Mouse (Mus musculus): ENCODE data around the gene Iqcf5.
A peak's percentile ranks its signal among the peaks of the same experiment; 100 is the strongest.
"Not testable (repeated sequence)": the region's sequence is repeated elsewhere in the genome, so short reads cannot be mapped to it uniquely, and the experiment has no call there.

Iqcf5 gene

DNA sequence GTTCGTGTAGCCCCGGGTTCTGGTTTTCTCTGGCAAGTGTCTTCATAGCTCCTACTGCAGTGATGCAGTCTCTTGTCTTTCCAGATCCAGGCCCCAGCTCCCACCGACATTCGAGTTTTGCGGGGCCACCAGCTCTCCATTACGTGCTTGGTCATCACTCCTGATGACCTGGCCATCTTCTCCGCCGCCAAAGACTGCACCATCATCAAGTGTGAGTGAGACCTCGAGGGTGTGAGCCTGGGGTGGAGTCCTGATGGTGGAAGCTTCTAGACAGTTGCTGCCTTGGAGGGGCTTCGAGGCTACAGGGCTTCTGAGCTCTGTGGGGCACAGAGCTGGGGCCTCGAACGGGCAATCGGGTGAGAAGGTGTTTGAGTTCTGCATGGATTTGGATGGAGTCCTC is 32.7 kb upstream of the Iqcf5 start:
- no peak for DNase-seq (ENCODE audit: low spot score)

DNA sequence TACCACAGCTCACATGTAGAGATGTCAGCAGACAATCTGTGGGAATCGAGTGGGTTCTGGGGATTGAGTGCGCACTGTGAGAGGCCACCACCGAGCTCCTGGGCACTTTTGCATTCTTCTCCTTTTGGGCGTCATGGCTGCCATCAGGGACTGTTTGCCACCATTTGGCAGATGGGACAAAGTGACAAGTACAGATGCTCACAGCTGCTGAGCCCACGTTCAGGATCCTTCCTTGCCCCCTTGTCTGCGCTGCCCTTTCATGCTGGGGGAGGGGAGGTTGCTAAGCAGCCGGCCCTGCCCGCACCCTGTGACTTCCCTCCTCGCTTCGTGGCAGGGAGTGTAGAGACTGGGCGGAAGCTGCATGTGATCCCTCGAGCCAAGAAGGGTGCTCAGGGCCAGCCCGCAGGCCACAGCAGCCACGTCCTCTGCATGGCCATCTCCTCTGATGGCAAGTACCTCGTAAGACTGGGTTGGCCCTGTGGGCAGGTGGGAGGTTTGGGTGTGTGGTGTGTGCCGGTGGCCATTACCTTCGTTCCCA is 31.7 kb upstream of the Iqcf5 start:
- no peak for DNase-seq (ENCODE audit: low spot score)

DNA sequence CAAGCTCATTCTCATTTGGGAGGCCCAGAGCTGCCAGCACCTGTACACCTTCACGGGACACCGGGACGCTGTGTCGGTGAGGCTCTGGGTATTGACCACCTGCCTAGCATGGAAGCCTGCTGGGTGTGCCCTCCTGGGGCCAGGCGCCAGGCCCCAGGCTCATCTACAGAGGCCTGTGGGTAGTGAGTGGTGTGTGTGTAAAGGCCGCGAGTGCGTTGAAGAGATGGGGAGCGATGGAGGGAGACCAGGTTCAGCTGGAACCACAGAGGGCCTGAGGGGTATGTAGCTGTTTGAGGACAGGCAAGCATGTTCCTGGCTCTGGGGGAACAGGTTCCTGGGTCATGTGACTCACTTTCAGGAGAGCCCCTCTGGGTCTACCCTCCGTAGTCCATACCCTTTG is 31.2 kb upstream of the Iqcf5 start:
- DNase-seq (ENCODE audit: low spot score), result no peak

DNA sequence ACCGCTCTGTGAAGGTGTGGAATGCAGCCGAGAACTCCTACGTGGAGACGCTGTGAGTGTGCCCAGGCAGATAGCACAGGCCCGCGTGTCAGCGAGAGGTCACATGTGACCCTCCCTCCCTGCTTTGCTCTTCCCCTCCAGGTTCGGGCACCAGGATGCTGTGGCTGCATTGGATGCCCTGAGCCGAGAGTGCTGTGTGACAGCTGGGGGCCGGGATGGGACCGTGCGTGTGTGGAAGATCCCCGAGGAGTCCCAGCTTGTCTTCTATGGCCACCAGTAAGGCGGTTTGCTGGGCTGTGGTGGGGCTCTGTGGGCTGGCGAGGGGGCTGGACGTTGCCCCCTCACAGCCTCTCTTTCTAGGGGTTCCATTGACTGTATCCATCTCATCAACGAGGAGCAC is 30.8 kb upstream of the Iqcf5 start:
- no peak for DNase-seq (ENCODE audit: low spot score)

GRCm38 (mm10) chr9:106485076-106485475 is 29.3 kb upstream of the Iqcf5 start:
- no peak for DNase-seq (ENCODE audit: low spot score)

DNA sequence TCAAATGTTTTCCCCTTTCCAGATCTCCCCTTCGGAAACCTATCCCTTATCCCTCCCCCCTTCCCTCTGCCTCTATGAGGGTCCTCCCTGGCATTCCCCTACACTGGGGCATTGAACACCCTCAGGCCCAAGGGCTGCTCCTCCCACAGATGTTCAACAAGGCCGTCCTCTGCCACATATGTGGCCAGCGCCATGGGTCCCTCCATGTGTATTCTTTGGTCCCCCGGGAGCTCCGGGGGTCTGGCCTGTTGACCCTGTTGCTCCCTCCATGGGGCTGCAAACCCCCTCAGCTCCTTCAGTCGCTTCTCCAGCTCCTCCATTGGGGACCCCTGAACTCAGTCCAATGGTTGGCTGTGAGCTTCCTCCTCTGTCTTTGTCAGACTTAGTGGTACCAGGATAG is 26.8 kb upstream of the Iqcf5 start:
- not testable (repeated sequence) for DNase-seq (ENCODE audit: low spot score)

DNA sequence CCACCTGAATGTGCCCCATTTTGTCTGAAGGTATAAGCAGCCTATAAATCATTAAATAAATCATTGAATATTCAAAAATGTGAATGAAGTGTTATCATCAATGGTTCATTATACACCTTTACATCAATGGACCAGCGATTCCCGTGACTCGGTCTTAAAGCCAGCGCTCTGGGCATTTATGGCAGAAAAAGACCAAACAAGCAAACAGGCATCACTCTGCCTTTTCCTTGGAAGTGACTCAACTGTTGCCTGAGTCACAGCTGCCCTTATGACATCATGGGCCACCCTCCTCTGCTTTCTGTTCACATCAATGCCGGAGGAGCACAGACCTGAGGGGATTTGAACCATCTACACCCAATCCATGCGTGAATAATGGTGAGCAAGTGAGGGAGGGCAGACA is 14.7 kb upstream of the Iqcf5 start, which contains the start of gene Iqcf1:
TSS of gene Iqcf1 (plus strand) at position 301 of the 400 bp plus-strand sequence.
- DNase-seq (ENCODE audit: low spot score), result no peak

GRCm38 (mm10) chr9:106501846-106502245 is 12.5 kb upstream of the Iqcf5 start:
- DNase-seq (ENCODE audit: low spot score), result no peak

- DNase-seq (ENCODE audit: low spot score), result no peak
Observed at GRCm38 (mm10) chr9:106504246-106504645, 10.1 kb upstream of the Iqcf5 start.

GRCm38 (mm10) chr9:106509356-106509755 is 5.0 kb upstream of the Iqcf5 start:
- no peak for DNase-seq (ENCODE audit: low spot score)

DNA sequence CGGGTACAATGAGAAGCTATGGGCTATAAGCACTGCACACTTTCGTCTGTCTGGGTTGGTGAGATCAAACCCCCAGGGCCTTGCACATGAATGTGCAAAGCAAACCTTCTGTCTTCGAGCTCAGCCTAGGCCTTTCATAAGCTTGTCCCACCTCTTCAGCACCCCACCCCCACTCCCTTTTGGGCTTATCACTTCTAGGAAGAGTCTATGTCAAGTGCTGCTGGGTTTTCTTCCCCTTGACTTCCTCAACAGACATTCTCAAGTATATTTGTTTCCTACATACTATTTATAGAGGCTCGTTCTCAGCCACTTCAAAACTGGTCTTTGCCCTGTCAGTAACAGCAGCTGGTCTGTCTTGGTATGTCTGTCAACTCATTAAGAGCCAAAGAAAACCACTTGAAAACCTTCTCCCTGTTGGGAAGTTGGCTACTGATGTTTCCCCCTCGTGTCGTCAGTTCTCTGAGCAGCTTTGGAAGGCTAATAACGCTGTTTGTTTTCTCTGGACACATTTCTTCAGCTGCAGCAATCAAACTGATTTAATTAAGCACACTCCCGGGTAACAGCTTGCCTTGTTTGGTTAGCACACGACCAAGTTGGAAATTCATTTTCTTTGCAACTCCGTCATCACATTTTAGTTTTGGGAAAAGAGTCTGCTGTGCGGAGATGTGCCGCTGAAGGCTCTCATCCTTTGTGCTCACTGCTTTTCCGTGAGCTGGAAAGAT is 1.5 kb upstream of the Iqcf5 start:
- DNase-seq (ENCODE audit: low spot score), result no peak

DNA sequence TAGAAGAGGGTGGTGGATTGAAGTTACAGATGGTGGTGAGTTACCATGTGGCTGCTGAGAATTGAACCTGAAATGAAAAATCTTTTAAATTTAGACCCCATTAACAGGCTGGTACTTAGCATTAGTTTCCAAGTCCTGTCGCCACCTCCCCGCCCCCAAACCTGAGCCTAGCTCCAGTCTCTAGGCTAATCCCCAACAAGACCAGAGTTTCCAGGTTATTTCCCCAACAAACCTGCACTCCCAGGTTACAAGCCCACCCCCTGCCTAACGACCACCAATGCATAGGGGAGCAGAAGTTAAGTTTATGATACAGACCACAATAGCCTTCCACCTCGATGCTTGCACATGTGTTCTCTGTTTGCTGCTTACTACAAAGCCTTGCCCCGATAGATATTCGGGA is 807 bp upstream of the Iqcf5 start:
- no peak for DNase-seq (ENCODE audit: low spot score)

DNA sequence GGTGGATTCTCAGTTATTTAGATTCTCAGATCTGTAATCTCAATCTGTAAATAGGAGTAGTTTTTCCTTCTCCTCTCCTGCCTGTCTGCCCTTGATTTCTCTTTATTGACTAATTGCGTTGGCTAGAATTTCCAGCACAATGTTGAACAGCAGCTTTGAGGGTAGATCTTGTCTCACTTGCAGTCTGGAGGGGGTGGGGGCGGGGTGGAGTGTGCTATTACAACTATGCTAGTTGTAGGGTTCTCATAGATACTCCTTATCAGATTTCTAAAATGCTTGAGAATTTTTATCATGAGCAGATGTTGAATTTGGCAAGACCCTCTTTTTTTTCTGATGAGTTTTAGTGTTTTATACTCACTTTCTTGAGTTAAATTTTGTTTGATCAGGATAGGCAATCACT is 5.1 kb downstream of the Iqcf5 start:
- DNase-seq (ENCODE audit: low spot score), result no peak

- DNase-seq (ENCODE audit: low spot score), result no peak
Observed at GRCm38 (mm10) chr9:106519909-106520308, 5.5 kb downstream of the Iqcf5 start.

- peak; percentile 16 for DNase-seq (ENCODE audit: low spot score)
Observed at GRCm38 (mm10) chr9:106531833-106532232, 17.5 kb downstream of the Iqcf5 start.

DNA sequence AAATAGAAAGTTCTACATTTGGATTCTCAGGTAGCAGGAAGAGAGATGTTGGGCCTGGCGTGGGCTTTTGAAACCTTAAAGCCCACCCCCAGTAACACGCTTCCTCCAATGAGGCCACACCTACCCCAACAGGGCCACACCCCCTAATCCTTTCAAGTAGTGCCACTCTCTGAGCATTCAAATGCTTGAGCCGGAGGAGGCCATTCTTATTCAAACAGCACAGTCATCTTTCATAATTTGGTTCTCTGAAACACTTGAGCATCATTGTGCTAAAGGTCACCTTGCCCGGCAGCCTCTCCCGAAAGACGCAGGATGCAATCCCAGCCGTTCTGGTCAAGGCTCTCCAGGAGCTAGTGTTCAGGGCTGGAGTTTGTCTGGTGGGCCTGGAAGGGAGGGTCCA is 19.9 kb downstream of the Iqcf5 start:
- no peak for DNase-seq (ENCODE audit: low spot score)

GRCm38 (mm10) chr9:106534975-106535374 is 20.6 kb downstream of the Iqcf5 start:
- no peak for DNase-seq (ENCODE audit: low spot score)

GRCm38 (mm10) chr9:106561531-106561930 is 47.2 kb downstream of the Iqcf5 start, which contains the start of gene Iqcf3:
Gene Iqcf3 (minus strand): TSS chr9:106561631.
- no peak for DNase-seq (ENCODE audit: low spot score)

DNA sequence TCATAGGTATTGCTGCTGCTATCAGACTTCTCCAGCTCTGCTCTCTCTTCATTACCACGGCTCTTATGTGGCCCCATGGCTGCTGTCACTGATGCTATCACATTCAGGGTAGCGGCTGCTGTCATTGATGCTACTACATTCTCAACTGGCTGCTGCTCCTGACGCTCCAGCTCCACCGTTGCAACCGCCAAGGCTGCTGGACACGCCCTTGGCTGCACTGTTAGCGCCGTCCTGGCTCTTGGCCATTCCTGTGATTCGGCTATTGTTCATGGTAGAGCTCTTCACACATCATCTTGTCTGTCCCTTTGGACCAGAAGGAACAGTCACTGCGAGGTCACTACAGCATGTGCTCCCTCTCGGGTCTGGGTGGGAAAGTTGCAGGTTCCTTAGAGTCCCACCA is 47.9 kb downstream of the Iqcf5 start:
- no peak for DNase-seq (ENCODE audit: low spot score)

- no peak for DNase-seq (ENCODE audit: low spot score)
Observed at GRCm38 (mm10) chr9:106564025-106564424, 49.7 kb downstream of the Iqcf5 start.

All from T-cell, adult 2 months (primary cell).